Mouse (Mus musculus) kidney, adult 2 months (tissue): ENCODE measurements around the gene Nfxl1.

Experiments
- CTCF ChIP-seq: fragments of 200-500 bp; conservative IDR thresholded peaks from 2 replicates; pipeline ENCODE4 v1.5.1; 2011; ENCODE audit warnings: low read depth, mild to moderate bottlenecking, control low read depth, low read length, moderate library complexity, mixed read lengths; ENCODE audit not compliant: insufficient read depth, insufficient read length
- POLR2A ChIP-seq: fragments of 200-500 bp; IDR thresholded peaks from one replicate; pipeline ENCODE4 v1.6.1; 2011; ENCODE audit warnings: low read depth, low read length, control low read depth

DNA sequence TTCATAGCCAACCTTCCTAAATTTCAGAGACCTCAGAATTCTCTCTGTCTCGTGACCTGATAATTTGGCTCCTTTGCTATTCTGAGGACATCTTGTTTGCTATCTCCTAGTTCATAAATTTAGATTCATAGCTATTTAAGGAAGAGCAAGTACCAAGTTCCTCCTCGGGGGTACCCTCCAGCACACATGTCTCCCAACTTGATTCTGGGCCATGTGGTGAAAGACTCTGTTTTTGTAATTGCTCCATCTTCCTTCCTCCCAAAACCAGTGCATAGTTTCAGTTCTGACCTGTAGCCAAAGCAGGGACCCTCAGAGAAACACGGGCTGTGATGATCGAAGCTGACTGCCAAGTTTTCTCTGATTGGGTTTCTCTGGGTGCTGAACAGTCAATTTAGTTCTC lies 62.7 kb downstream of the Nfxl1 start:
- no peak for TF ChIP-seq CTCF
- no peak for TF ChIP-seq POLR2A
